Mouse (Mus musculus): ENCODE results near the gene Ap1b1. TPM values are rescaled to one million over a fixed set of nuclear protein-coding genes. Genes with fewer than 3 reads are reported as not detected.

The Ap1b1 gene
- polyA plus RNA-seq (2014; fragmentation: Illumina TruSeq; extraction: RNeasy Lipid Tissue Mini Kit (QIAGEN cat#74804); ENCODE audit: low read depth, low replicate concordance) = 103 TPM

GRCm38 (mm10) chr11:4986695-4987486, at the start of gene Ap1b1:
Gene Ap1b1 (plus strand): TSS chr11:4986824.

GRCm38 (mm10) chr11:4947813-4948174, 38.8 kb upstream of the Ap1b1 start, which contains the start of gene Nefh:
Gene Nefh (minus strand): TSS chr11:4948064.

GRCm38 (mm10) chr11:5057856-5058641, 71.4 kb downstream of the Ap1b1 start, which contains the start of gene Rasl10a:
Gene Rasl10a (plus strand): TSS chr11:5058128.

GRCm38 (mm10) chr11:5065056-5065821, 78.6 kb downstream of the Ap1b1 start, which contains the start of gene Gas2l1:
Gene Gas2l1 (minus strand): TSS chr11:5065327.

Other genes with a start within 250 kb of the Ap1b1 start
- gene Cabp7, start 240.0 kb upstream of the Ap1b1 start, polyA plus RNA-seq (2014; fragmentation: Illumina TruSeq; extraction: RNeasy Lipid Tissue Mini Kit (QIAGEN cat#74804); ENCODE audit: low read depth, low replicate concordance) = not detected
- gene Nf2, start 137.3 kb upstream of the Ap1b1 start, polyA plus RNA-seq (2014; fragmentation: Illumina TruSeq; extraction: RNeasy Lipid Tissue Mini Kit (QIAGEN cat#74804); ENCODE audit: low read depth, low replicate concordance) = 109 TPM
- gene Nipsnap1, start 112.9 kb upstream of the Ap1b1 start, polyA plus RNA-seq (2014; fragmentation: Illumina TruSeq; extraction: RNeasy Lipid Tissue Mini Kit (QIAGEN cat#74804); ENCODE audit: low read depth, low replicate concordance) = 117 TPM
- 5.7 TPM for gene Thoc5, start 91.5 kb upstream of the Ap1b1 start, polyA plus RNA-seq (2014; fragmentation: Illumina TruSeq; extraction: RNeasy Lipid Tissue Mini Kit (QIAGEN cat#74804); ENCODE audit: low read depth, low replicate concordance)
- not detected for gene Nefh, start 38.8 kb upstream of the Ap1b1 start, polyA plus RNA-seq (2014; fragmentation: Illumina TruSeq; extraction: RNeasy Lipid Tissue Mini Kit (QIAGEN cat#74804); ENCODE audit: low read depth, low replicate concordance)
- gene Rasl10a, start 71.3 kb downstream of the Ap1b1 start, polyA plus RNA-seq (2014; fragmentation: Illumina TruSeq; extraction: RNeasy Lipid Tissue Mini Kit (QIAGEN cat#74804); ENCODE audit: low read depth, low replicate concordance) = 0.44 TPM
- 0.69 TPM for gene Gas2l1, start 78.5 kb downstream of the Ap1b1 start, polyA plus RNA-seq (2014; fragmentation: Illumina TruSeq; extraction: RNeasy Lipid Tissue Mini Kit (QIAGEN cat#74804); ENCODE audit: low read depth, low replicate concordance)
- gene Rhbdd3, start 112.1 kb downstream of the Ap1b1 start, polyA plus RNA-seq (2014; fragmentation: Illumina TruSeq; extraction: RNeasy Lipid Tissue Mini Kit (QIAGEN cat#74804); ENCODE audit: low read depth, low replicate concordance) = not detected
- gene Ewsr1, start 112.4 kb downstream of the Ap1b1 start, polyA plus RNA-seq (2014; fragmentation: Illumina TruSeq; extraction: RNeasy Lipid Tissue Mini Kit (QIAGEN cat#74804); ENCODE audit: low read depth, low replicate concordance) = 150 TPM
- gene Emid1, start 165.4 kb downstream of the Ap1b1 start, polyA plus RNA-seq (2014; fragmentation: Illumina TruSeq; extraction: RNeasy Lipid Tissue Mini Kit (QIAGEN cat#74804); ENCODE audit: low read depth, low replicate concordance) = not detected